8 mouse cellular contexts compared by ENCODE assay signal in the genomic region with DNA sequence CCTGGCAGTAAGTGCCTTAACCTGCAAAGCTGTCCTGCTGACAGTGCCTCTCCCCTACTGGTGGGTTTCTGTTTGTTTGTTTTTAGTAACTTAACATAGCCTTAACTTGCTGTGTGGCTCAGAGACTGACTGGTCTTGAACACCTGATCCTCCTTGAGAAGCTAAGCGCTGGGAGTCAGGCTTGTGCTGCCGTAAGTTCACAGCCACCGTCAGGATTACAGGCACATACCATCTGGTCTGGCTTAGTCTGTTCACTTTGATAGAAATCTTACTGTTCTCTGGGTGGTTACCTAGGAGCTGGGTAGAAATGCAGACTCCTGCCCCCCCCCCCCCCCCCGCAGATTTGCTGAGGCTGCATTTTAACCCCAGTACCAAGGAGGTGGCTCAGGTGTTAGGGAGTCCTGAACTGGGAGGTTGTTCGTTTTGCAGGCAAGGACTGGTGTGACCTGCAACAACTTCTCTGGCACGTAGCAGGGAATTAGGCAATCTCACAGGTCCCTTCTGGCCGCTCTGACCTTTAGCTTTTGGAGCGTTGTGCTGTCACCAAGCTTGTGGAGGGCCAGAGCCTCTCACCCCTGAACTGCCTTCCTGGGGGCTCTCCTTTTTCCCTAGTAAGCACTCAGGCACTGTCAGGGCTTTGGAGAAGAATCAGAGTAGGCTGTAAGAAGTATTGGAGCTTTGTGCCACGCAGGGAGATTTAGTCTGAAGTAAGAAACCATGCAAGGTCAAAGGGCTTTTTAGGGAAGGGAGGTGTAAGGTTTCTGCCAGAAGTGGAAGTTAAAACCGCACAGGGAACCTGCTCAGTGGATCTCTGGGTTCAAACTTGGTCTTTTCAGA. TPM values are rescaled to one million over a fixed set of nuclear protein-coding genes. Genes with fewer than 3 reads are reported as not detected.
DNase-seq lines count a peak whose midpoint lies in the region; ATAC-seq and TF ChIP-seq lines count a peak whose summit lies in the region.

No protein-coding gene starts in this region.

- H3K27ac ChIP-seq in heart, adult 2 months = peak overlapping the region; percentile 75
- no peak overlapping the region for H3K27ac ChIP-seq in embryonic facial prominence, embryonic 11.5 days (replicated peaks; ENCODE audit: low read depth, low read length)
- H3K27ac ChIP-seq in macrophage = peak overlapping the region; percentile 84

- peaks cover 16% of the 10 kb centered on the region for H3K36me3 ChIP-seq in heart, adult 2 months (ENCODE audit: control insufficient read depth, insufficient read depth, low read length)
- no peaks in the 10 kb centered on the region for H3K36me3 ChIP-seq in embryonic facial prominence, embryonic 11.5 days (replicated peaks; ENCODE audit: control insufficient read depth, insufficient read depth, low read depth, low read length)
- no peaks in the 10 kb centered on the region for H3K36me3 ChIP-seq in macrophage (ENCODE audit: inconsistent target)

- peak overlapping the region; percentile 13 for H3K9ac ChIP-seq in heart, adult 2 months (ENCODE audit: low read depth, low read length)
- H3K9ac ChIP-seq in embryonic facial prominence, embryonic 11.5 days (replicated peaks; ENCODE audit: low read length) = no peak overlapping the region; the same call in 1 of the 2 replicates

- peaks cover 33% of the 10 kb centered on the region for H3K4me1 ChIP-seq in heart, adult 2 months (ENCODE audit: control insufficient read depth, insufficient read depth, low read length)
- no peaks in the 10 kb centered on the region; the same call in 1 of the 2 replicates for H3K4me1 ChIP-seq in embryonic facial prominence, embryonic 11.5 days (ENCODE audit: control insufficient read depth, insufficient read depth, low read length)

- no peaks in the 10 kb centered on the region for H3K9me3 ChIP-seq in embryonic facial prominence, embryonic 11.5 days (replicated peaks; ENCODE audit: control insufficient read depth, low read length)

- no peaks in the 10 kb centered on the region for H3K27me3 ChIP-seq in heart, adult 2 months (ENCODE audit: control insufficient read depth, insufficient read depth, low read length)
- no peaks in the 10 kb centered on the region for H3K27me3 ChIP-seq in embryonic facial prominence, embryonic 11.5 days (ENCODE audit: control insufficient read depth, insufficient read depth, low read length)

- DNase-seq in heart, adult 2 months = peak in 1 of 2 experiments; percentile 51
- DNase-seq in heart, postnatal 4 days = no peak
- peak; percentile 19 for DNase-seq in CD4-positive helper T cell, adult 2 months (ENCODE audit: low read depth, low spot score)
- peak; percentile 51 for DNase-seq in embryonic facial prominence, embryonic 11.5 days (ENCODE audit: low spot score)
- no peak for DNase-seq in urinary bladder, postnatal 10 days (ENCODE audit: low spot score)
- no peak for DNase-seq in cerebellum, postnatal 25 days
- DNase-seq in urinary bladder, adult 18-20 months (ENCODE audit: low spot score in 2 of 2) = no peak

- TF ChIP-seq POLR2A in heart, adult 2 months (IDR thresholded peaks at IDR 0.05; ENCODE audit: insufficient read depth, low read depth, low read length) = no peak

- WGBS in heart, adult 2 months = 34% methylated on average over 10 of the region's 10 CpGs
- 33% methylated on average over 10 of the region's 10 CpGs for WGBS in embryonic facial prominence, embryonic 11.5 days
- WGBS in macrophage (ENCODE audit: missing documents) = 28% methylated on average over 10 of the region's 10 CpGs

- no peak for TF ChIP-seq EP300 in heart, adult 2 months (IDR thresholded peaks at IDR 0.05; ENCODE audit: insufficient read depth, low read depth, low read length)

- ATAC-seq in embryonic facial prominence, embryonic 11.5 days (replicated peaks; ENCODE audit: insufficient number of reproducible peaks, low FRiP score, low TSS enrichment, low read depth) = no peak

- H3K4me3 ChIP-seq in heart, adult 2 months = no peak overlapping the region; the same call in 1 of the 2 replicates
- no peak overlapping the region for H3K4me3 ChIP-seq in embryonic facial prominence, embryonic 11.5 days (ENCODE audit: low read depth, low read length)
- H3K4me3 ChIP-seq in macrophage (ENCODE audit: inconsistent target) = peak overlapping the region; percentile 12; the same call in 1 of the 2 replicates

- peaks cover 4% of the 10 kb centered on the region for H3K79me2 ChIP-seq in heart, adult 2 months (replicated peaks; ENCODE audit: control insufficient read depth, insufficient read depth, low read length)
- H3K79me2 ChIP-seq in macrophage (ENCODE audit: inconsistent target) = peaks cover 100% of the 10 kb centered on the region

- TF ChIP-seq CTCF in heart, adult 2 months (IDR thresholded peaks at IDR 0.05) = no peak

- no peak overlapping the region for H3K4me2 ChIP-seq in embryonic facial prominence, embryonic 11.5 days (ENCODE audit: low read depth, low read length)

- intact Hi-C loops in heart, adult 2 months (cut with DNase I) = no loop called here

RNA-seq across cellular contexts. Expression of a gene that starts 7.8 kb away (rescaled TPM):
- 10 to 100 TPM; 26.9 to 32.2 TPM for total RNA-seq in heart, adult 2 months (2021)
- 33.4 and 35.5 TPM in 2 replicates for polyA plus RNA-seq in heart, adult 2 months (2012; rRNA removed)
- total RNA-seq in heart, postnatal 4 days (2021) = 10 to 100 TPM; 20.3 to 20.7 TPM
- 16.4 and 17.8 TPM in 2 replicates for polyA plus RNA-seq in embryonic facial prominence, embryonic 11.5 days (2014; fragmentation: Nextera tagmentation; extraction: Ambion mirVana)
- 100 to 1,000 TPM in 9 of 26 experiments, 10 to 100 TPM in 17; 10.9 to 127 (median 87.0) TPM for total RNA-seq in macrophage (2018; cell fraction: chromatin; rRNA removed)
- 10 to 100 TPM; 18.9 to 85.9 (median 65.4) TPM for total RNA-seq in macrophage (2018; cell fraction: cytosol; rRNA removed)
- 100 to 1,000 TPM in 9 of 26 experiments, 10 to 100 TPM in 17; 15.7 to 151 (median 83.9) TPM for total RNA-seq in macrophage (2018; cell fraction: nucleus; rRNA removed)
- polyA plus RNA-seq in macrophage (2018) = 33.7 to 69.0 TPM (median 50.1 TPM) in 3 replicates

Comparison
In these comparisons a context has a peak if more than half of its experiments do, and no peak if none do; other contexts are left out.
1. DNase-seq: peak in CD4-positive helper T cell, adult 2 months (single experiment) and embryonic facial prominence, embryonic 11.5 days (single experiment); none in heart, postnatal 4 days (single experiment), urinary bladder, postnatal 10 days (single experiment), cerebellum, postnatal 25 days (0 of 2) and urinary bladder, adult 18-20 months (0 of 2).